Mouse (Mus musculus) left cerebral cortex, adult 8-10 months (tissue): ENCODE measurements around the gene Jazf1. TPM values are rescaled to one million over a fixed set of nuclear protein-coding genes. Genes with fewer than 3 reads are reported as not detected.

Experiments used
- DNase-seq, 2 experiments: peaks; one replicate each; pipeline ENCODE4 v3.0.0; 2022; ENCODE audit warnings: low spot score in 2 of 2
- total RNA-seq, 4 experiments: library from RNA; stranded (reverse); gene quantifications; 2 replicates each; pipeline ENCODE4 v1.2.4; 2022

The Jazf1 gene
- total RNA-seq, 4 experiments from 2014 or later = 21.6 to 24.8 (median 24.5) TPM

DNA sequence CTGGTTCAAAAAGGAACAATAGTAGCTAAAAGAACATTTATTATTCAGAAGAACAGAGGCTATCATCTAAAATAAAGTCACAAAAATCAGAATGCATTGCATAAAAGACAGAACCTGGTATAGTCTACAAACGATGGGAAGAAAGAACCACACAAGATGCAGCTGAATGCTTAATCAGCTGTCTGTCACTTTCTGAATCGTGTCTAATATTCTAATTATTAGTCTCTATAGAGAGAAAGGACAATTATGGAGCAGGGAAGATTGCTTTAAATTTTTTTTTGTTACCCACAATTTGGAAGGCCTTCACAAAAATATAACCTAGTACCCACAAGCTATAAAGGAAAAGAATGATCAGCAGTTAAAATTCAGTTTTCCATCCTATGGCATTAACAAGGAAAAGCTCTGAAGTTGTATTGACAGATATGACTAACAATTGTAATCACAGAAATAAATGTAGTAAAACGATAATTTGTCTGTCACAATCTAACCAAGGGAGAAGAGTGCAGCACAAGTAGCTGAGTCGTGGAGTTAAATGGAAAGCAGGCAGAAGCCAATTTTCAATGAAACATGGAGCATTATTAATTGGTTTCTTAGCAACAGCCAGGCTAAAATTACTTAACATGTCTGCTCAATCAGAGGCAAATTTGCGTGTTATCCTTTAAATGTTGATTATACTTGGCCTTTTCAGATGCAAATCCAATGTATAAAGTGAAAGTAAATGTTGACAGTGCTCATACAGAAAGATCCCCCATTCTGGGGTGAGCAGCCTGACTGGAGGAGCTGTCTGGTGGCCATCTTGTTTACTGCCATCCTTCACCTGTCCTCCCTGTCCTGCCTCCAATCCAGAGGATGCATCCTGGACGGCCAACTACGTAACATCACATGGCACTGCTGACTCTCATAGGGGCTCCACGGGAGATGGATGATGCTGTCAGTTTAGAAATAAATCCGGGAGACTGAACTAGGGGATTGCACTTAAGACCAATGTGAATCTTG lies 53.7 kb downstream of the Jazf1 start:
- no peak for DNase-seq

DNA sequence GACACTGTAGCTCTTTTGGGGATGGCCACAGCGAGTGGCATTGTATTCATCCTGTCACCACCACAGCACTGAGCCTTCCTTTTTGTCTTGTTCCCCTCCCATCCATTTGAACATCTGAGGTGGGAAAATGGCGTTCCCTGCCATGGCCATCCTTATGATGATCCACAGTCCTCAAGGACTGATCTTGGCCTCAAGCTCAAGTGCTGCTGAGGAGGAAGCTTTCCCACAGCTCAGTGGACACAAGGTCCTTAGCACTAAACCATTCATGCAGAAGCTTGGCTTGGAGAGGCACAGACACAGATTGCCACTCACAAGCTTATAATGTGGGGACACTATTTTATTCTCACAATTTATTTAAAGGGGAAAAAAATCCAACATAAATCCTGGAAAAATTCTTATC lies 58.1 kb downstream of the Jazf1 start:
- DNase-seq = no peak

DNA sequence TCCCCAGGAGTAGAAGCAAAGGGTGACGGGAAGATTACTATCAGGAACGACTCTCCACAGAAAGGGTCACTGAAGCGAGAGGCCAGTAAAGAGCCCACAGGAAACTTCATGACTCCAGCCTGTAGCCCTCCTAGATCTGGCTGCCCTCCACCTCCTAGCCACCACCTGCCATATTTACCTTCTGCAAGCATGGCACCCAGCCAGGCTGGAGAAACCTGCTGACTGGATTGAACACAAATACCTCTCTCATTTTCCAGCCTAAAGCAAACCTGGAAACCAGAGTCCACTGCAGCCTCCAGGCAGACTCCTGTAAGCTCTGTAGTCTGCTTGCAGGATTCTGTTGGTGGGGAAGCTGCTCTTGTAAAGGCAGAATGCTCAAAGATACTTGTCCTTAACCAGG lies 62.4 kb downstream of the Jazf1 start:
- DNase-seq = no peak

DNA sequence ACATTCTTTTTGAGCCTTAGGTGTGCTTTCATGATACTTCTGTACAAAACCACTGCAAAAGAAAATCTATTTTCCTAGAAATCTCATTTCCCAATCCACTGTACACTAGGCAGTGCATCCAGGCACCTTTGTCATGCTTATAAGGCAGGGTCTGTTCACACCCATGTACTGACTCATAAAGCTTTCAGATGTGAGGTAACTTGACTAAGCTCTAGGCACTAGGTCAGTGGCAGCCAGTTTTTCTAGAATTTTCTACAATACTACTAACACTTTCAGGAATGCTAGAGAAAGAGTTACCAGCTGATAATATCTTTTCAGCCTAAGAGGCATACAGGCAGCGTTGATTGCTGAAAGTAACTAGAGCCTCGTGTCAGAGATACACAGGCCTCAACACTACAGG lies 62.9 kb downstream of the Jazf1 start:
- DNase-seq = no peak

DNA sequence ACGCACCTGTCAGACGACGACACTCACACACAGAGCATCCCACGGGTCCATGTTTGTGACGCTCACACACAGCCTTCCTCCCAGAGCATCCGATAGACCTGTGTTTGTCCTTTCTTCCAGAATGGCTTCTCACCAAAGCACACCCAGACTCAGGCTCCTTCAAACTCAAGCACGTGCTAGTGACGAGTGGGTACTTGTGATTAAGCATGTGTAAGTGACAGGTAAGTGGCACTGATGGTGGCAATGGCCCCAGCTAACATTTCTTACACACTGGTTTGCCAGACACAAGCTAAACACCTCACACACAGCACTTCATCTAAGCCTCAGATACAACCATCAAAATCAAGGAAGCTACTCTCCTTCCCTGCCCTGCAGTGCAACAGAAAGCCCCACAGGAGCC lies 77.6 kb downstream of the Jazf1 start:
- DNase-seq = no peak

DNA sequence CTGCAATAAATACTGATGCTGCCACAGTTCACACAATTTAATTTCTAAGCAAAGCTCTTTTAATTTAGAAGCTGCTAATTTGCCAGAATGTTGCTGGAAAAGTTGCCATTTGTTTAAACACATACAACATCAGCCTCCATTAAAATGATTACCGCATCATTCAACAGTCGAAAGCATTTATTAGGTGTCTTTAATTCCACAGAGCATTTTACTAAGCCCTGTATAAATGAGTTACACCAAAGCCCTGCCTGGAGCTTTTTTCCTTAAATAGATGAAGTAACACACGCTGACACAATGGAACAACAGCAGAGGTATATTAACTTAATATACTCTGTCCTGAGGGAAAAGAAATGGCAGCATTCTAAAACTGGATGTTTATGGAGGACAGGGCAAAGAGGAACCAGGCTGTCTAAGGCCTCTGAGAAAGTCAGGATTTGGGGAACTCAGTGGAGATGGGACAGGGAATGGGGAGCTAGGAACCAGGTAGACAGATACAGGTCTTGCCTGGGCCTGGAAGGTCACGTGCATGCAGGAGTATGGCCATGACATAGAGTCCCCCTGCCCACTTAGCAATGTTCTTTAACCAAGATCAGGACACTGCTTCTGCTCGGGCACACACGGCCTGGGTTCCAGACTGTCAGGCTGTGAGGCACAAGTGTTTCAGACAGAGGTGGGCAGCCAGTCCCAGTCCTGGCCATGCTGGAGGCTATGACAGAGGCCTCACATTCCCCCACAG lies 80.4 kb downstream of the Jazf1 start:
- DNase-seq = no peak

DNA sequence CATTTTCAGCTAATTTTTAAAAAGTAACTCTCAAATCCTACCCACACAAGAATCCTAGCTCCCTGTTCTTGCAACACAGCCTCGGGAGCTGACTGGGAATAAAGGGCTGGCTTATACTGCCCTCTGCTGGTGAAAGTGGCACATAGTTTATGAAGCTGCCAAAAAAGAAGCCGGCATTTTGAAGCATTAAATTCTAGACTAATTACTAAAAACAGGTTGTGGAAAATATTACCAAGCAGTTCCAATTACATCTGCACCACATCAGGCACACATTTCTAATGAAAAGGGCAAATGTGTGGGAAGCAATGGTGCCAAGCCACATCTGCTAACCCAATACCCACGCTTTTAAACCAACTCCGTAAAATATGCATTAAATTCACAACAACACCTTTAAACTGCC lies 81.0 kb downstream of the Jazf1 start:
- DNase-seq = no peak

DNA sequence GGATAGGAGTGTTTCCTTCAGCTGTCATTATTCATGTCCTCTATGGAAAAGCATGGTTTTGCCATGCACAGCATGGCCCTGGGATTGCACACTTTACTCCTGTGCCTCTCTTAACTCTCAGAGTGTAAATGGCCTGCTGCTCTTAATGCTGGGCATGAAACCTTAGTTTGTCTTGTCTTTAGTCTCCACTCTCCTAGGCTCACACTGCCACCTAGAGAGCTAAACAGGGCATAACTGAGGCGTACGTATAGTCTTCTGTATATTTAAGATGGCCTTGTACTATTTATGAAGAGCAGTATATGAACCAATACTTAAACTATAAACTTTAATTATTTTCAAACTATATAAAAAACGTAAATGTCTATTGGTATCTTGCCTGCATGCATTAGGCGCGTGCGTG lies 86.3 kb downstream of the Jazf1 start:
- no peak for DNase-seq

DNA sequence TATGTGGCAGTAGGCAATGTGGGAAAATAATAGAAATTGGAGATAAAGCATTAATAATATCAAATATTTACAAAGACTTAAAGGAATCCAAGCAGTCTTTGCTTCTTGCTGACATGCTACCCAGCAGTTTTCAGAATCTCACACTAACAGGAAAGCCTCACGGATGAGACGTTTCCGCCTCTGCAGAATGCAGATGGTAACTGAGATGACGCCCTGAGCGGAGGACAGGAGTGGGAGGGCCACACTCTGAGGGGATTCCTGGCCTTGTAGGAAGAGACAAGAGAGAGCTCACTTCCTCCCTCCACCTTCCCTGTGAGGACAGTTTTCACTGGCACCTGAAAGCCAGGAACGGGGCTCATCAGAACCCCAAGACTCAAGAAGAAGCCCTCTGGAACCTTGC lies 88.9 kb downstream of the Jazf1 start:
- DNase-seq = no peak

DNA sequence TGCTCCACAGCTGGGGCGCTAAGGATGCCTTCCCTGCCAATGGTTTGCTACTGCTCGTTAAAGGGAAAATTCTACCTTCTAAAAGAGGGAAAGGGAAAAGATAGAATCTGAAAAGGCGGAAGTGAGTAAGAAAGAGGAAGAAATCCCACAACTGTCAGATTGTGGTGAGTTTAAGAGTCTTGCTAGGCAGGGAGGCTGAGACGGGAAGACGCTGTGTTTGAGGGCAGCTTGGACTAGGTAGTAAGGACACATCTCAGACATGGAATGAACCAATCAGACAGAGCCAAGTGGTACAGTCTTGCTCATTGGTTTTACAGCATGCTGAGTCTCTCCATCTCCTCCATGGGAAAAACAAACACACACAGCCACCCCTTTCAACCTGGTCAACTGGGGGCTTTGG lies 95.1 kb downstream of the Jazf1 start:
- no peak for DNase-seq

DNA sequence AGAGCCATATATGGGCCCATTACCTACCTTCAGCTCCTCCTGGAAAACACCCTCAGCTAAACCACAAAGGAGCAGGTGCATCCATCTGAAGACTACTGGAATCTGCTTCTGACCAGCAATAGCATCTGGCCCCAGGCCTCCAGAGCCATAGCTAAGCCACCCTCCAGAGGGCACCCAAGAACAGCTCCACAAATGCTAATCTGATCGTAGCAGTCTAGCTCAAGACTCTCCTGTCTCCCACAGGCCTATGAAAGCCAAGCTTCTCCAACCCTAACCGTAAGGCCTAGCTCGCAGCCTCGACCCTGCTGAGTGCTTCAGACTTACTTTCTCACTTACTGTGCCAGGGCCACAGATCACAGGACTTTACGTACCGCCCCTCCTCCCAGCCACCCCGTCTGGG lies 96.3 kb downstream of the Jazf1 start:
- no peak for DNase-seq

DNA sequence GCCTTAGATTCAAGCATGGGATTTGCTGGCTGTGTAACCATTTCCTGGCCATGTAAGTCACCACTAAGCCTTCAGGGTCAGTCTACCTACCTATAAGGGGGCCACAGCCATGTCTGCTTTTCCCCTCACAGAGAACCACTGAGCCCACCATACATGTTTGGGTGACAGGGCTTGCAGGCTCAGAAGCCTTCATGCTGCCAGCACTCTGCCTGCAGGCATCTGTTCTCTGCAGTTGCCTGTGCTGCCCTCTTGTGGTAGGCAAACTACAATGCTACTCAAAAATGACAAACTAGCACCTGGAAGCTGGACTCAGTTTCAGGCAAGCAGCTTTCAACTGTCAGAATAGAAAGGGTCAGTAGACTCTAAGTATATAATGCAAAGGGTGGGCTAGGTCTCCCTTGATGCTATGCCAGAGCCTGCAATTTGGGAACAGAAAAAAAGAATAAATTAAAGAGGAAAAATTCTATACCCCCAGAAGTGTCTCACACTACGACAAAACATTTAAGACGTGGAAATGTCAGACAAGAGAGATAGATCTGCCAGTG lies 98.6 kb downstream of the Jazf1 start:
- DNase-seq = no peak

DNA sequence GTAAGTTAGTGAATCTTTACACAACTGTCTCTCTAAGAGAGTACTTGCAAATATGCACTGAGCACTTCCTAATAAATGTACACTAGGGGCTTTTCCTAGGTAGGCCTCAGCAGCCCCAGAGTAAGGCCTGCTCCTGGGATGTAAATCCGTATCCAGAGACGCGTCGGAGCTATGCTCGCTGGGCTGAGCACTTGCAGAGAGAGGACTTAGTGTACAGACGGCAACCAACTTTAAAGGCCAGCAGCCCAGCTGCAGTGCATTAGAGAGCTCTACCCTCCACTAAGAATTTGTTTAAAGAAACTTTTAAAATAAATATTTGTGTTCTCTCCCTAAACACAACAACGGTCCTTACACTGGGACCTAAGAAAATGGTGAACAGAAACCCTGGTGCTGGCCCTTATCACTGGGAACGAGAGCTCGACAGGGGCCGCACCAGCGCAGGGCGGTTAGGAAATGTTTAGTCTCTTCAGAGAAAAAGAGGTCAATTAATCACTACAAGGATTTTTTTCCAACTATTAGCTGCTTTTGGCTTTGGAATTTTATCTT lies 100.0 kb downstream of the Jazf1 start:
- DNase-seq = no peak

DNA sequence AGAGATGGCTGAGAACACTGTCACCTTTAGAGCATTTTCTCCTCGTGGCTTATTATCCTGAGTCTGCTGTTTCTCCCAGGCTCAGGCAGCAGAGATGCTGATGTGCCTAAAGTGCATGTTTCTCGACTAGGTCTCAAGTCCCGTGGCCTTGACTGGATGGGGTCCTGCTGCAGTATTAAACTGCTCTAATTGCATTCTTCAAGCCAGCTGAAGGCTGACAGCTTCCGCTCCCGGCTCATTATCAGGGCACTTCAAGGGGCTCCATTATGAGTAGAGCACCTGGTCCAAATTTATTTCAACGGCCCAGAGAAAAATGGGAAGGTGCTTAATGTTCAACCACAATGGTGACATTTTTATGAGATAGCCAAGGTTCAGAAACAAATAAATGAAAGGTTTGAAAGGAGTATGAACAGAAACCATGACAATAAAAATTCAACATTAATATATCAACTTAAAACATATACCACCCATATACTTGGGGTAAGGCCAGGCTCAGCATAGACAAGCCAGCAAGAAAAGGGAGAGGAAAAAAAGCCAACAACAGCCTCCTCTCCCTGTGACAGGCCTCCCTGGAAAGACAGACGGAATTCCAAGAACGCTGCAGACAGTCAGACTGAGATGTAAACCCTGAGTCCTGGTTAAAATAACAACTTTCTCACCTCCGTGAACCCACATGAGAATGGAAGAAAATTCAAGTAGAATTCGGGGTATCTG lies 100.7 kb downstream of the Jazf1 start:
- no peak for DNase-seq

DNA sequence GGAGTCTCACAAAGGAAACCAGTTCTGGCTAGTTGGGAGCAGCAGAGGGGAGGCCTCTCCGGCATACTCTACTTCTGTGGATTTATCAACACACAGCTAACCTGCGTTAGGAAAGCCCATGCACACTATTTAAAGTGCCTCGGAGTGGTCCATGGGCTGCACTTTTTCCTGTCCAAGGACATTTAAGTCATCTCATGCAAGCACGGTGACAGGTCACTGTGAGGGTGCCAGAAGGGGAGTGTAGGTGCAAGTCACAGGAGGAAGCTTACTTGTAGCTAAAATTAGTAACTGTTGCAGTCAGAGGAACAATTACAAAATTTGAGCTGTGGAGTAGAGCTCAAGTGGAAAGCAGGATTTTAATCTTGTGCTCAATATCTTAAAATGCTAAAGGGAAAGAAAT lies 102.4 kb downstream of the Jazf1 start:
- DNase-seq = no peak

DNA sequence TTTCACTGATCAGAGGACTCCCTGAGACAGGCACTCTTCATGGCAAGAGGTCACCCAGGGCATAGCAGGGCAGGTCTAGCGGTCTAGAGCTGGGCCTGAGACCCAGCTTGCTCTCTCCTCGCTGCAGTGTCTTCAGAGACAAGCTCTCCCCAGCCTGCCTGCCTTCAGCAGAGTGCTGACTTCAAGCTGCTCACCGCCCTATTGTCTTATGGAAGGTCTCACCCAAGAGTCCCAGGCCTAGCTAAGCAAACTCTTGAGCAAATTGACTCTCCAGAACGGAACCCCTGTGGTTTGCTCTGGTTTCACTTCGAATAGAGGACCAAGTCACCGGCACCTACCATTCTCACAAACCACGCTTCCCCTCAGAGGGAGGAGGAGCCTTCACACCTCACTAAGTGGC lies 103.1 kb downstream of the Jazf1 start:
- no peak for DNase-seq

DNA sequence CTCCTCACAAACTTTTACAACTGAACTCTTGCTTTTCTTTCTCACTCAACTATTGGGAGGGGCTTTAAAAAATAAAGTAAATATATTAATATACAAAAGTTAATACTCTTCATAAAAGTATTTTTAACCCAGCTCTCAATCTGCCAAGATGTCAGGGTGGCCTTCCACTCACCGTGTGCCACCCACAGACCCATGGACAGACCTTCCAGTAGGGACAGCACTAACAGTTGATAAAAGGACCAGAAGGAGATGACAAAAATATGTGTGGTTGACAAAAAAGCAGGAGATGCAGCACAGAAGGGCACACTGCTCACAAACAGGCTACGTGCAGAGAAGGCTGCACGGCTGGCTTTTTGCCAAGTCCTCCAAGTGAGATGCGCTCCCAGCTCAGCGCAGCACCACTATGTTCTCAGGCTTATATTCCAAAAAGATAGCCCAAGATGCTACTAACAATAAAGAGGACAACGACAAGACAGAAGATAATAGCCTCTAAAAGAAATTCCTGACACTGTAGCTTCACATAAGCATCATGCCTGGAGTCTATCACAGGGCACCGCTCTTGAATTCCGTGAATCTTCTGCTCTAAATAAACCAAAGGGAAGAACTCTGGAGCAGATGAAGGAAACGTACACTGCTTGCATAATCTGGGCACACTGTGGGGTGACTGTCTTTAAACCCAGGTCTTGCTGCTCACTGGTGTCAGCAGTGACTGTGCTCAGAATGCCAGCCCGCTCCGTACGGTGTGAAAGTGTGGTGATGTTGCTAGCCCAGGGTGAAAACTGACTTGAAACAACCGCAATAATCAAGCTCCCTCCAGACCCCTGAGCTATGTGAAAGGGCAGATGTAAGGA lies 104.4 kb downstream of the Jazf1 start:
- DNase-seq = no peak

DNA sequence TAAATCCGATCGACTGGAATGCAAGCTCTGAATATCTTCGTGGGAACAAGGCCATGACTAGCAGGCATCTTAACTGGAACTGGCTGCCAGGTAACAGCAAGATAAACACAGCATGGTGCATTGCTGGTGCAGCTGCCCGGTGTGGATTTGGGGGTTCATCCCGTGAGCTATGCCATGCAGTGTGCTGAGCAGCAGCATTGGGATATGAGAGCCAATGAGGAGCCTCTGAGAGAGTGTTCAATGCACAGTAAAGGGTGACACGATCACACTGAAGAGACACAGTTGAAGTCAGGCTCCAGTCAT lies 105.0 kb downstream of the Jazf1 start:
- DNase-seq = no peak

DNA sequence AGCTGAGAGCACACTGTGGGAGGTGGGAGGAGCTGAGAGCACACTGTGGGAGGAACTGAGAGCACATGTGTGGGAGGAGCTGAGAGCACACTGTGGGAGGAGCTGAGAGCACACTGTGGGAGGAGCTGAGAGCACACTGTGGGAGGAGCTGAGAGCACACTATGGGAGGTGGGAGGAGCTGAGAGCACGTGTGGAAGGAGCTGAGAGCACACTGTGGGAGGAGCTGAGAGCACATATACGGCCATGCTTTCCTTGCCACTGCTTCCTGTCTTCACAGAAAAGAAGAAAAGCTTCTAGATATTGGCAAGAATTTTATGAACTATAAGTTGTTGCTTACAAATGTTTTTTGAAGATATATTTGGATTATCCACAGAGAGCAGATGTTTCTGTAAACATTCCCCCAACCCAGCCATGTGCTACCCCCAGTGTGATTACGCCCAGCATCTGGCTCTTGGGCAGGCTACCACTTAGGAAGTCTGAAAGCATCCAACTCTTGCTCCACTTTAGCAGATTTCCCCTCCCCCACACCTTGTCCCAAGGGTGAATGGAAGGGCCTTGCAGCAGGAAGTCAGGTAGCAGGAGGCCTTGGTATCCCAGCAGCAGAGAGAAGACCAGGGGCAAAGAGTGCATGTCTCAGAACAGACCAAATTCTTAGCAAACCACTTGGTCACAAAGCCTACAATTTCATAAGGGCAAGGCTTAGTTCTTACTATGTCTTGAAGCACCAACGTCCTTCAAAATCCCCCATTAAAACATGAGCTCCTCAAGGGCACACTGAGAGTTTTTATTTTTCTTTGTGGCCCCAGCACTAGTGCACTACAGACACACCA lies 105.6 kb downstream of the Jazf1 start:
- no peak for DNase-seq
